Mouse (Mus musculus): ENCODE measurements around the gene Vwa7.
"Not testable (repeated sequence)": the region's sequence is repeated elsewhere in the genome, so short reads cannot be mapped to it uniquely, and the experiment has no call there.

The Vwa7 gene

DNA sequence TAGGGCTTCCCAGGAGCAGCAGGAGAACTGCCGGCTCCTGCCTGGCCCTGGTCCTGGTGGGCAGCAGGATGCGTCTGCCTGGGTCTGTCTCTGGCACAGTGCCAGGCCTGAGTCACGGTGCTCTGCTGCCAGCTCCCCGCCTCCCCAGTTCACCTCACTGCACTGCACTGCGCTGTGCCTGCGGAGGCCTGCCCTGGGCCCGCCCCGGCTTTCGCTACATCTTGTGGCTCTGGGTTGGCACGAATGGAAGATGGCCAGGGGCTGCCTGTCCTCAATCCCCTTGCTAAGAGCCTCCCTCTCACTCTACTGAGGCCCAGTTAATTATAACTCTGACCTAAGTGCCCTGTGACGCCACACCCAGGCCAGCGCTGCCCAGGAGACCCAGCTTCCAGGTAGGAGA lies at the start of gene Vwa7:
TSS of gene Vwa7 (plus strand) at position 204 of the 400 bp plus-strand sequence.
- no peak for DNase-seq

DNA sequence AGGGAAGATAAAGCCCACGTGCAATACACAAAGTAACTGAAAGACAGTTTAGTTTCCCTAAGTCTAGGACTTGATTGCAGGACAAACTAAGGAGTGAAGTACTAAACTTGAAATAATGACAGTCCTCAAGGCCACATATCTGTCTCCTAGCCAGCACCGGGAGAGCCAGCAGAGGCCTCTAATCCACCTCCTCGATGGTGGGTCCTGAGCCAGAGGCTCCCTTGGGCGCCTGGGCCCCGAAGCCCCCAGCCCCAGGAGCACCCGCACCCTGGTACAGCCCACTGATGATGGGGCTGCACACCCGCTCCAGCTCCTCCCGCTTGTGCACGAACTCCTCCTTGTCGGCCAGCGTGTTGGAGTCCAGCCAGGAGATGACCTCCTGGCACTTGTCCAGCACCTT lies 46.6 kb upstream of the Vwa7 start, which contains the start of gene Gm20481:
TSS of gene Gm20481 (plus strand) at position 91 of the 400 bp plus-strand sequence.
- DNase-seq, result not testable (repeated sequence)

DNA sequence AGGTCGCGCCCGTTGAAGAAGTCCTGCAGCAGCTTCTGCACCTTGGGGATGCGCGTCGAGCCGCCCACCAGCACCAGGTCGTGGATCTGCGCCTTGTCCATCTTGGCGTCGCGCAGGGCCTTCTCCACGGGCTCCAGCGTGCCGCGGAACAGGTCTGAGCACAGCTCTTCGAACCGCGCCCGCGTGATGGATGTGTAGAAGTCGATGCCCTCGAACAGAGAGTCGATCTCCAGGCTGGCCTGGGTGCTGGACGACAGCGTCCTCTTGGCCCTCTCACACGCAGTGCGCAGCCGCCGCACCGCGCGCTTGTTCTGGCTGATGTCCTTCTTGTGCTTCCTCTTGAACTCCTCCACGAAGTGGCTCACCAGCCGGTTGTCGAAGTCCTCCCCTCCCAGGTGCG lies 45.5 kb upstream of the Vwa7 start:
- DNase-seq, result peak in 1 of 2 experiments; percentile 9

- not testable (repeated sequence) for DNase-seq
Measured at GRCm38 (mm10) chr17:34971694-34972068, 44.7 kb upstream of the Vwa7 start.

GRCm38 (mm10) chr17:34972069-34972749 lies 44.2 kb upstream of the Vwa7 start, which contains the start of the genes Hspa1a and Hspa1l:
Gene Hspa1a (minus strand): TSS chr17:34972156.
Gene Hspa1l (plus strand): TSS chr17:34972703.
- DNase-seq, result peak; percentile 89 to 90

GRCm38 (mm10) chr17:34975581-34976492 lies 40.5 kb upstream of the Vwa7 start:
- no peak for DNase-seq

GRCm38 (mm10) chr17:34977000-34977399 lies 39.4 kb upstream of the Vwa7 start:
- no peak for DNase-seq

DNA sequence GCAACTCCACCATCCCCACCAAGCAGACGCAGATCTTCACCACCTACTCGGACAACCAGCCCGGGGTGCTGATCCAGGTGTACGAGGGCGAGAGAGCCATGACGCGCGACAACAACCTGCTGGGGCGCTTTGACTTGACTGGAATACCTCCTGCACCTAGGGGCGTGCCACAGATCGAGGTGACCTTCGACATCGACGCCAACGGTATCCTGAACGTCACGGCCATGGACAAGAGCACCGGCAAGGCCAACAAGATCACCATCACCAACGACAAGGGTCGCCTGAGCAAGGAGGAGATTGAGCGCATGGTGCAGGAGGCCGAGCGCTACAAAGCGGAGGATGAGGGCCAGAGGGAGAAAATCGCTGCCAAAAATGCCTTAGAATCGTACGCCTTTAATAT lies 38.1 kb upstream of the Vwa7 start:
- DNase-seq, result no peak

DNA sequence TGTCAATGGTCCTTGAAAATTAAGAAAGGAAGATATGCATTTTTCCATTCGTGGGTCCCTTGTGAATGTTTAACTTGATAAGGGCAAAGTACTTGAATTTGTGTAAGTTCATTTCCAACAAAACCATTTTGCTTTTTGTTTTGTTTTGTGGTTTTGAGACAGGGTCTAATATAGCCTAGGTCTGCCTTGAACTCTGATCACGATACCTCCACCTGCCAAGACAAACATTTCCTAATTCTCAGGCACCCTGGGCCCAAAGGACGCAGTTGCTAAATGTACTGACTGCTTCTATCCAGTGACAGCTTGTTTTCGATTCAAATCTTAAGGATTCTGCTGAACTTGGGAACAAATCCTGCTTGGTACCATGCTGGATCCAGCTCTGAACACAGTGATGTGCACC lies 36.7 kb upstream of the Vwa7 start:
- no peak for DNase-seq

DNA sequence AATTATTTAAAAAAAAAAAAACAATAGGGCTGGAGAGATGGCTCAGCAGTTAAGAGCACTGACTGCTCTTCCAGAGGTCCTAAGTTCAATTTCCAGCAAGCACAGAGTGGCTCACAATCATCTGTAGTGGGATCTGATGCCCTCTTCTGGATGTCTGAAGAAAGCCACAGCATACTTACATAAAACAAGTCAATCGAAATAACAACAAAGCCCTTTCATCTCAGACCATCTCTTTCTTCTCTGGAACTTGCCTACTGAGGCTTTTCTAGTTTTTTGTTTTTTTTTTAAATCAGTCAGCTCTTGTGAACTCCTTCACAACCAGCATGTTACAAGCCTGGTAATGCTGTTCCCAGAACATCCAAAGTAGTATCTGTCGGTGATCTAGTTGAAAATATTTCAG lies 35.7 kb upstream of the Vwa7 start:
- DNase-seq, result peak; percentile 38 to 48

- peak; percentile 91 to 94 for DNase-seq
Measured at GRCm38 (mm10) chr17:34981690-34982180, 34.6 kb upstream of the Vwa7 start, which contains the start of gene Lsm2. Gene Lsm2 (plus strand): TSS chr17:34981862.

- no peak for DNase-seq
Measured at GRCm38 (mm10) chr17:34982328-34982727, 34.1 kb upstream of the Vwa7 start.

- DNase-seq, result peak; percentile 44 to 57
Measured at GRCm38 (mm10) chr17:34984218-34984617, 32.2 kb upstream of the Vwa7 start.

- no peak for DNase-seq
Measured at GRCm38 (mm10) chr17:34994751-34995150, 21.6 kb upstream of the Vwa7 start.

GRCm38 (mm10) chr17:34995192-34995591 lies 21.2 kb upstream of the Vwa7 start:
- not testable (repeated sequence) for DNase-seq

- DNase-seq, result not testable (repeated sequence)
Measured at GRCm38 (mm10) chr17:34995927-34996326, 20.5 kb upstream of the Vwa7 start.

GRCm38 (mm10) chr17:34996411-34997141 lies 19.8 kb upstream of the Vwa7 start:
- DNase-seq, result no peak

DNA sequence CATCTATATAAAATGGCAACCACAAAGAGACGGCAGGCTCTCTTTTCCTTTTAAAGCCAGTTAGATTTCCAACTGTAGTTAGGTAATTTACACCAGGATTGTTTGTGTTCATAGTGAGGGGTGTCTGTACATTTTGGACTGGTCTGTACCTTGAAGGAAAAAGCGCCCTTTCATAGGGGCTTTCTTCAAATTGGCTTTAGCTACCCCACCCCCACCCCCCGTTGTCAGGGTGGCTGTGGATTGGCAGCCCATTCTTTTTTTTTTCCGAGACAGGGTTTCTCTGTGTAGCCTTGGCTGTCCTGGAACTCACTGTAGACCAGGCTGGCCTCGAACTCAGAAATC lies 19.3 kb upstream of the Vwa7 start:
- no peak for DNase-seq

DNA sequence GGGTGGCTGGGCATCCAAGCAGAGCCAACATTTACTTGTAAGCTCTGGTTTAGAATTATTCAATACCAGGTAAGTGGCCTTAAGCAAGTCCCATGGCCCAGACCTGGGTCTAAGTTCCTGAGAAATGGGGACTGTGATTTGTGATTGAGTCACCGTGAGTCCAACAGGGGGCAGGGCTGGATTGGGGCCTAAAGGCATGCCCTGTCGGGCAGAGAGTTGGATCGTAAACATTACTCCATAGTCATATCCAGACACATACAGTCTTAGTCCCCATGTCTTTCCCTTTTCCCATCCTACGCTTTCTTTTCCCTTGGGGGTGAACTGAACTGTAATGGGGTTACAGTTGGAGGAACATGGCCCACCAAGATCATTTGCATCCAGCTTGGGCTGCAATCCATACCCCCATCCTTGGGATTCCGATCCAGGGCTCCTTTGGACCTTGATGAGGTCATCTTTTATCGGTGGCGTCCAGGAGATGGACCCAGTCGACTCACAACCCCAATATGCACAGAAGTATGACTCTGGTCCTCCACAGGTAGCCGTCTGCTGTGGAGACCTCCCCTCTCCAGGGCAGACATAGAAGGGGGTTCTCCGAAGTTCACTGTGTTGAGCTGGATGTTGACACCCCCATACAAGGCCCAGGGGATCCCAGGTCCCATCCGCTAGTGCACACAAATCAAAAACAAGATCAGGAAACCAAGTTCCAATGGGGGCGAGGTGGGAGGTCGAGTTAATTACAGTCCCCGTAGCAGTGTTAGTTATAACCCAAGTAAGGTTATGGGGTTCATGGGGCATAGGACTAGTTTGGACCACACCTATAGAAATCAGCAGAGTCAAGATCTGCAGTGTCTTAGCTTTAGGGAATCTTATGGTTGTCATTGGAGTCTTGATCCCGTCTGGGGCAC lies 17.6 kb upstream of the Vwa7 start:
- no peak for DNase-seq

DNA sequence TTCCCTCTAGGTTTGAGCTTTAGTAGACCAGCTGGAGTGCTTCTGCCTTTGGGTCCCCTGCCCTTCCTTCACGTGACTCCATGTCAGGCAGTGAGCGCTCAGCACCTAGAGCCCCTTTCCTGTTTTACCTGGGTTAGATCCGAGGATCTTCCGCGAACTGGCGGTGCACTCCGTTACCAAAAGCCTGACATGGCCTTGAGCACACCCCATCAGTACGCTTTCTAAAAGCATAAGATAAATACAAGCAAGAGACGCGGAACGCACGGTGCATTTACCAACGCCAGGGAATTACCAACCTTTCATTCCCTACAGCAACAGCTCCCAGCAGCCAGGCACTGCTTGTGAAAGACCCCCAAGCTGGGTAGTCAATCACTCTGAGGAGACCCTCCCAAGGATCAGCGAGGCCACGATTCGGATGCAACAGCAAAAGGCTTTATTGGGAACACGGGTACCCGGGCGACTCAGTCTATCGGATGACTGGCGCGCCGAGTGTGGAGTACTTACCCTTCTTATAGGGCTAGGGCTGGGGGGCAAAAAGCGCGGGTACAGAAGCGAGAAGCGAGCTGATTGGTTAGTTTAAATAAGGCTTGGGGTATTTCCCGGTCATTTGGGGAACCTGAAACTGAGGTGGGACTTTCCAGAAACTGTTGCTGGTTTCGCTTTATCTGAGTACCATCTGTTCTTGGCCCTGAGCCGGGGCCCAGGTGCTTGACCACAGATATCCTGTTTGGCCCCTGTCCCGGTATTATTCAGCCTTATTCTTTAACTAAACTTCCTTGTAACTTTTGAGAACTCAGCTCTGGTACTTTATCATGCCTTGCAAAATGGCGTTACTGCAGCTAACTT lies 16.3 kb upstream of the Vwa7 start:
- peak; percentile 70 to 71 for DNase-seq
